Mouse (Mus musculus) testis, adult 2 months (tissue): ENCODE data around the gene Adgrd1.

Experiments used
- CTCF ChIP-seq: fragments of 200-500 bp; IDR thresholded peaks from 2 replicates; pipeline ENCODE4 v1.5.1; 2012; ENCODE audit warnings: low read depth, mild to moderate bottlenecking, inconsistent platforms, low read length, moderate library complexity; ENCODE audit not compliant: control insufficient read depth, insufficient read depth, insufficient replicate concordance
- POLR2A ChIP-seq: fragments of 200-500 bp; IDR thresholded peaks from 2 replicates; pipeline ENCODE4 v1.6.1; 2012; ENCODE audit warnings: low read depth, mild to moderate bottlenecking, inconsistent platforms, low read length, moderate library complexity; ENCODE audit not compliant: control insufficient read depth

DNA sequence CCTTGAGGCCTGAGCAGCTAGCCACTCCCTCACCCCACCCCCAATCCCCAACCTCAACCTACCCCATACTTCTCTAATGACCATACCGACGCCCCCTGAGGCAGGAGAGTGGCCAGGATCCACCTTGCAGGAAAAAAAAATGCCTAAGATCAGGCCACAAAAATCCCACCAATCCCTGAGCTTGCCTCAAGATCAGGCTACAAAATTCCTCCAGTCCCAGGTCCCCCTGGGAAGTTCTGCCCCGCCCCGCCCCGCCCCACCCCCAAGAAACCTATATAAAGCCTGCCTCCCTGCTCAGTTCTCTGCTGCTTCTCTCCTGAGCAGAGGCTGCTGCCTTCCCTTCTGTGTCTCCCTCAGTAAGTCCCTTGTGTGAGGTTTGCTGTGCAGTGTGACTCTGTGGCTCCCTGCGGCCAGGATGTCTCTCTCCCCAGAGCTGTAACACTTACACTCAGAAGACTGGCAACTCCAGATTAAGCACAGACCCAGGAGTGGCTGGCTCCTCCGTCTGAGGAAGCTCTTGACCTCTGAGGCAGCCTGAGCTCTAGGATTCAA lies 137.4 kb downstream of the Adgrd1 start:
- TF ChIP-seq POLR2A (no peak), CTCF (no peak)
